Mouse (Mus musculus) right cerebral cortex, postnatal 25 days (tissue): Measurements from ENCODE around the gene Slc5a5.

Experiments used
- DNase-seq: peaks from one replicate; pipeline ENCODE4 v3.0.0; 2022

Gene Slc5a5

DNA sequence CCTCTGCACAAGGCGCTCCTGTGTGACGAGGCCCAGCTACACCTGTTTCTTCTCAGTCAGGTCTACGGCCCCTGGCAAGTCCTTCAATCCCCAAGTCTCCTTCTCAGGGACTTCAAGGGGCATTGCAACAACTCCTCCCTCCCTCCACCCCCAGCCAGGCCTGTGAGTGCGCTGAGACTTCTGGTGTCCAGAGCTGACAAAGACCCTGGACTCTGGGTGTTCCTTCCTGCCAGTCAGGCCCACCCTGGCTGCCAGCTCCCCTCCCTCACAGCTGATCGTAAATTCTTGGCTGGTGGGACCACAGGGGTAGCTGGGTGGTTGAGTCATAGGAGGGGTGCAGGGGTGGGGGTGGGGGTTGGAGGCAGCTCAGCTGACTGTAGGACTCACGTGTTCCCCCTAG lies 40.7 kb downstream of the Slc5a5 start:
- DNase-seq = no peak

GRCm38 (mm10) chr8:70850947-70851346 lies 41.6 kb downstream of the Slc5a5 start:
- no peak for DNase-seq

DNA sequence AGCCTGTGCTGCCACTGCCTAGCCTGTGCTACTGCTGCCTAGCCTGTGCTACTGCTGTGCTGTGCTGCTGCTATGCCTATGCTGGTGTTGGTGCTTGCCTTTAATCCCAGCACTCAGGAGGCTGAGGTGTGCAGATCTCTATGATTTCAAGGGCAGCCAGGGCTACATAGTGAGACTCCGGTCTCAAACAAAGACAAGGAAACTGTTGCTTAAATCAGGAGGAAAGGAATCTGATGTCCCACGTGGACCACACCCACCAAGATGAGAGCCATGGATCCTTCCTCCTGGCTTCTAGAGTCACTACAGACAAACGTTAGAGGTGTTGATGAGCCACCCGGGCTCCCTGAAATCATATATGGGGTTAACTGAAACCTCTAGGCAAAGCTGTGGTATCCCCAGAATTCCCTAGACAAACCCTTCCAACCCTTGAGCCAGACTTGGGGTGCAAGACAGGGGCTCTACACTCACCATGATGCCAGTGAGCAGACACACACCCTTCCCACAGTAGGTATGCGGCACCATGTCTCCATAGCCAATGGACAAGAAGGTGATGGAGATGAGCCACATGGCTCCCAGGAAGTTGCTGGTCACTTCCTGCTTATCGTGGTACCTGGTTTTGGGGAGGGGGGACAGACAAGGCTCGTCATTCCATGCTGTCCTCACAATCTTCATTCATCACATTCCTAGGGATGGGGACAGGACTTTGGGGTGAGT lies 42.3 kb downstream of the Slc5a5 start:
- DNase-seq = no peak

DNA sequence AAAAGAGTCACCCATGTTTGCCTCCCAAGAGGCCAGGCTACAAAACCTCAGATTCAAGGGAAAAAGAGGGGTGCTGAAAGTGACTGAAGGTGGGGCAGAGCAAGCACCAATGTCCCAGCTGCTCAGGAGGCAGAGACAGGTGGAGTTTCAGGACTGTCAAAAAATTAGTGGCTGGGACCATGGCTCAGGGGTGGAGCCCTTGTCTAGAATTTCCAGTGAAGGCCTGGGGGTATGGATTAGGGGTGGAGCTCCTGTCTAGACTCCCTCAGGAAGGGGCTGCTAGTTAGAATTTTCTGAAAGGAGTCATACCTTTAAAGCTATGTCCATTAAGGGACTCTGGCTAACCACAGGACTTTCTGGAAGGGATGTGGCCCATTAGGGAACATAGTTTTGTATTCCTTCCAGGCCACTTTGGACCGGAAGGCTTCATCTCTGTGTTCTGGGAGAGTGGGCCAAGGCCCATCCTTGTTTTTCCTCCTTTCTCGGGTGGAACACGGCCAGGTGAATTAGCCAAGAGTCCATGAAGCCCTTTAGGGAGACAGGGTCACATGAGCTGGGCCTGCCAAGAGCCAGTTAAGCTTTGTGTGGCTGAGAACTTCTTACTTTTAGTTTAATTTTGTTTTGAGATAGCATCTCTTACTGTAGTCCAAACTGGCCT lies 43.1 kb downstream of the Slc5a5 start:
- no peak for DNase-seq

- no peak for DNase-seq
Measured at GRCm38 (mm10) chr8:70846371-70847154, 46.0 kb downstream of the Slc5a5 start.

GRCm38 (mm10) chr8:70845108-70845507 lies 47.4 kb downstream of the Slc5a5 start:
- DNase-seq = no peak

GRCm38 (mm10) chr8:70844523-70844922 lies 48.0 kb downstream of the Slc5a5 start:
- DNase-seq = peak; percentile 77

GRCm38 (mm10) chr8:70843941-70844340 lies 48.6 kb downstream of the Slc5a5 start:
- no peak for DNase-seq

- no peak for DNase-seq
Measured at GRCm38 (mm10) chr8:70843214-70843773, 49.3 kb downstream of the Slc5a5 start.

DNA sequence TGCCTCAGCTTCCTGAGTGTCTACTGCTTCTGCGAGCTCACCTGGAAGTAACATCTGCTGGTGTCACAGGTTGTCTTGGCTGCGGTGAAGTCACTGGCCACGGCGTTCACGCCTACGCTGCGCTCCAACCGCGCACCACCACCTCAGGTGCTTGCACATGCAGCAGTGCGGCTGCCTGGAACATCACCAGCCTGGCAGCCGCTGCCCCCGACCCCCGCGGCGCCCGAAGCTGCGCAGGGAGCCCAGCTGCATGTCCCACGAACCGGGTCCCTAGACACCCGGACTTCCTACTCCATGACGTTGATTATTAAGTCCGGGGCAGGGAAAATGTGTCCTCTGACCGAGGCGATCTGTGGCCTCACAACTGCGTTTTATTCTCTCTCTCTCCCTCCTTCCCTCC lies 50.1 kb downstream of the Slc5a5 start:
- DNase-seq = no peak

DNA sequence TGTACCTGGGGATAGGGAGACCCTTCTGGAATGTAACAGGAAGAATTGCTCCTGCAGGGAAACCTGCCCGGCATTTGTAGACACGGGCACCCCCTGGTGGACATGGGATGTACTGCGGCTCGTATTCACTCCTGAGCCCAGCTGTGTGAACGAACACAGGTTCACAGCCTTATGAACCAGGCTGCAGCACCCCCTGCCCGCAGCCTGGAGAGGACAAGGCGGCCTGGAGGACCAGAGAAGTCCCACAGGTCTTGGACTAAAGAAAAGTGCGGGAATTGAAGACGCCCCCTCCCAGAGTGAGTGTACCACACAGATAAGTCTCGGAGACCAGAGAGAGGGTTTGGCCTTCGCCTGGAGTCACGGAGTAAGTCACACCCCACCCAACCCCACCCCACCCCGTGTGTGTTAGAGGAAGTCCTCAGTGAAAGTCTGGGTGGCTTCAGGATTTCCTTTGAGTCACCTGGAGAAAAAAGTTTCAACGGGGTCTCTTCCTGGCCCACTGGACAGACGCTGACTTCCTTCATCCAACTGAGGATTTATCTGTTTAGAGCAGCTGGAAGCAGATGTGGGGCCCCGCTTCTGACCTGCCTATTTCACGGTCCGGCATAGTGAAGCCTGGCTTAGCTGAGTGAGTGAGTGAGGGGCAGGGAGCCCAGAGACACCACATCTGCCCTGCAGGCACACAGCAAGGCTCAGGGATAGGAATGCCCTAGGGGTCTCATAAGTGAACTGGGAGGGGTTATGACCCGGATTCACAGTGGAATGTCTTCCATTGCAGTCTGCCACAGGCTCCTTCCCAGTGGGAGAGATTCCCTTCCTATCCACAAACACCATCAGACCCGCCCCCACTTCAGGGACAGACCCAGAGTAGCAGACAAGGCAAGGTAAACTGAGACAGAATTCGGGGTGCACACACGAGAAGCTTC lies 51.1 kb downstream of the Slc5a5 start:
- DNase-seq = peak; percentile 81

GRCm38 (mm10) chr8:70840590-70840989 lies 52.0 kb downstream of the Slc5a5 start:
- no peak for DNase-seq

GRCm38 (mm10) chr8:70839408-70840351 lies 52.9 kb downstream of the Slc5a5 start, which contains the start of gene Arrdc2:
Arrdc2 (minus strand) TSS chr8:70839720.
- peak; percentile 97 for DNase-seq

GRCm38 (mm10) chr8:70838654-70839407 lies 53.7 kb downstream of the Slc5a5 start:
- DNase-seq = no peak

DNA sequence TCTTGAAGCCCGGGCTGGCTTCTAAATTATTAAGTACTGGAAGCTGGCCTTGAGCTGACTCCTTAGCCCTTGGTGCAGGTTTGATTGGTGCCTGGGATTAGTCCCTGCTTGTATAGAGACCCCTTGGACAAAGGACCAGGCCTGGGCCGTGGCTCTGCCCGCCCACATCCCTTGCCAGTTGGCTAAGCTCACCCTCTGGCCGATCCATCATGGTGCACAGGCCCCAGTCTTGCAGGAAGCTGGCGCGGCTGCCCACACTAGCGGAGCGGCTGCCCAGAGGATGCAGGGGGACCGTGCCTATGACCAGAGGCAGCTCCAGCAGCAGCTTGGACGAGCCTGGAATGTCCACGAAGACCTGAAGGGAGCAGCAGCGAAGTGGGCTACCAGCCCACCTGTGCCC lies 55.9 kb downstream of the Slc5a5 start:
- no peak for DNase-seq

- DNase-seq = no peak
Measured at GRCm38 (mm10) chr8:70834071-70834470, 58.5 kb downstream of the Slc5a5 start.

- no peak for DNase-seq
Measured at GRCm38 (mm10) chr8:70833520-70833919, 59.0 kb downstream of the Slc5a5 start.

DNA sequence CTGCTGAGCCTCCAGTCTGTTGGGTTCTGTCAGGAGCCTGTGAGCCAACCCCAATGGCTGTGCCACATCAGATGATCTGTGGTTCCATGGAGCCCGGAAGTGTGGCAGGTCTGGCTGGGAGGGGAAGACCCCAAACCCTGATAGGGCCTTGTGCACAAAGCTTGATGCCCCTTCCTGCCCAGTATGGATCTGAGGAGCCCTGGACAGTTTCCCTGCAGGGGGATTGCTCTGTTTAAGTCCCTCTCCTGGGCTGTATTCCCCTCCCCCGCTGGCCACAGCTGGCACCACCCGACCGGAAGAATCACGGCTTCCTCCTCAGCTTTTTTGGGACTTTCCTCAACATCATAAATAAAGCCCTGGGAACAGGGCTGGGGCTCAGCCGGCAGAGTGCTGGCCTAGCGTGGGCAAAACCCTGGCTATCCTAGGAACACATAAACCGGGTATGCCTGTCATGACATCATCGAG lies 59.5 kb downstream of the Slc5a5 start:
- DNase-seq = no peak
